Mouse (Mus musculus): ENCODE results near the gene Lrrk1. TPM values are rescaled to one million over a fixed set of nuclear protein-coding genes. Genes with fewer than 3 reads are reported as not detected.

The Lrrk1 gene
- 16.2 and 17.5 TPM in 2 replicates for polyA plus RNA-seq (2015; fragmentation: Nextera tagmentation; extraction: Ambion mirVana)

DNA sequence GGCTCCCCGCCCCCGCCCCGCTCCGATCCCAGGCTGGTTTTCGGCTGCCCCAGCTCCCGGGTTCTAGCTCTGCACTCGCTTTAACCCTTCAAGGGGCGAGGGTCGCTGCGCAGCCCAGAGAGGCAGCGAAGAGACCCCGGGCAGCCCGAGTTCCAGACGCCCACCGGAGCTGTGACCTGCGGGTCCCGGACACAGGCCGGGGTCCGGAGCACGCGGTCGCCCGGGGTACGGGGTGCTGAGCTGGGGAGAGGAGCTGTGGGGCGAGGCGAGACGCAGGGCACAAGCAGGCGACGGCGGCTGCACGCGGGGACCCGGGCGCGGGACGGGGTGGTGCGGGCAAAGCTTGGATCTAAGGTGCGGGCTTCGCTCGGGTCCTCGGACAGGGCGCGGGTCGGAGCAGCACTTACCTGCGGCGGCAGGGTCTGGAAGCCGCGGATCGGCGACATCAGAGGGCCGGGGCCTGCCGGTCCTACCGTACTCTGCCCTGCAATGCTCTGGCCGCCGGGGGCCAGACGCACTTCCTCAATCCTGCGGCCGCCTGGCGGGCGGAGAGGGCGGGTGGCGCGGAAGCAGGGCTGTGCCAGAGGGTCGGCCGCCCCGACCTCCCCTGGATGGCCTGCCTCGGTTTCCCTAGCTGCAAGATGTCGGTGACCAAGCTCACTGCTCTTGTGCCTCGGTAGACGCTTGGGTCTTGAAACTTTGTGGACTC is at the start of gene Lrrk1:
Lrrk1 (minus strand) TSS at position 538 of the 709 bp plus-strand sequence.
- Histone ChIP-seq H3K9me3 (no peaks in the 10 kb centered on the region), H3K4me2 (peak within 1 kb of the TSS; percentile 91), H3K4me1 (peaks cover 21% of the 10 kb centered on the region), H3K9ac (peak within 1 kb of the TSS; percentile 77), H3K36me3 (no peaks in the 10 kb centered on the region), H3K4me3 (peak within 1 kb of the TSS; percentile 75), H3K27me3 (no peaks in the 10 kb centered on the region), H3K27ac (peak within 1 kb of the TSS; percentile 82)
- peak; percentile 67 for ATAC-seq (ENCODE audit: insufficient number of reproducible peaks, low FRiP score, low TSS enrichment, low read depth)
- whole genome bisulfite sequencing: under 1% methylated on average over 69 of the region's 70 CpGs

DNA sequence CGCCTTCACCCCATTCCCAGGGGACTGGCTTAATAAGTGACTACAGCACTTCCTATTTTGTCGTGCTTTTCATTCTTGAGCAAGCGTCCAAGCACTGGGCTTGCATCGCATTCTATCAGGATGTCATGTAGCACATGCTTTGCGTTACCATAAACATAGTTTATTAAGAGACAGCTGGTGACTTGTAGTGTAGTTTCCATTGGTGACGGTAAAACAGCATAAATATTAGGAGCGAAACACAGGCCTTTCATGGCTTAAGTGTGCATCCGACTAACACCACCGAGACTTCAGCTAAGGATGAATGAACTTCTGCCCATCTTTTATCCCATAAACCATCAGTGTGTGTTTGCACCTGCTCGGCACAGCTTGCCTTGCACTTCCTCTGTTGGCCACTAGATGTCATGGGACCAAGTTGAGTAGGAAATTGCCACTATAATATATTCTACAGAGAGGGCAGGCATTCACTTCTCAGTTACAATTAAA is 46.3 kb upstream of the Lrrk1 start:
- Histone ChIP-seq H3K9me3 (no peaks in the 10 kb centered on the region), H3K9ac (no peak overlapping the region), H3K27ac (no peak overlapping the region), H3K4me1 (0 out of 2 replicates have a peak, but pooled peaks cover 7% of the 10 kb centered on the region), H3K36me3 (no peaks in the 10 kb centered on the region), H3K27me3 (peaks cover 8% of the 10 kb centered on the region), H3K4me2 (no peak overlapping the region), H3K4me3 (no peak overlapping the region)
- ATAC-seq (ENCODE audit: insufficient number of reproducible peaks, low FRiP score, low TSS enrichment, low read depth): no peak
- WGBS: 35% methylated on average over 10 of the region's 10 CpGs

DNA sequence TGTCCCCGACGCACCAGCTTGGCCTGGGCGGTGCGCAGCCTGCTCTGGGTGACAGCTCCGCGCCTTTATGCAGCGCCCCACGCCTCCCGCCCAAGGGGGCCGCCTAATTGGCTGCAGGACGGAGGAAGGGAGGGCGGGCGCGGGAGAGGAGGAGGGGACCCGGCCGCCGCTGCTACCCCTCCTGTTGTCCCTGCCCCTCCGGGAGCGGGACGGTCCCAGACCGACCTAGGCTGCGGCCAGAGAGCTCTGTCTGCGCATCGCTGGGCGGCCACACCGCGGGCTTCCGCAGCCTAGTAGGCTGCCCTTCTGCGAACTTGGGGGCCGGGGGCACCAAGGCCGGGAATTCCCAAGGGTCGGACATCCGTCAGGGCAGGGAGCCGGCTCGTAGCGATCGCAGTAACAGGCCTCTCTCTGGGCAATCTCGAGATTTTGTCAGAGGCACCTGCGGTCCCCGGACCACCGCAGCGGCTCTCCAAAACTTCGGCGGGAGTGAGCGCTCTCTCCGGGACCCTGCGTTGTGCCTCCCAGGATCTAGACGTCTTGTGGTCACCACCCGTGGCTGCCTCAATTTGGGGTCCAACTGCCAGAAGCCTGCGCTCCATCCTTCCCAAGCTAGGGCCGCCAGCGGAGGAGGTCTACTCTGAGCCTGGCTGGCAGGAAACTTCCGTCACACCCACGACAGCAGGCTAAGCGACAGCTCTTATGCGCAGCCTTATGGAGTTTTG is 39.4 kb upstream of the Lrrk1 start, which contains the start of gene Aldh1a3:
Aldh1a3 (minus strand) TSS at position 81 of the 725 bp plus-strand sequence.
- H3K4me1 ChIP-seq: peaks cover 21% of the 10 kb centered on the region

DNA sequence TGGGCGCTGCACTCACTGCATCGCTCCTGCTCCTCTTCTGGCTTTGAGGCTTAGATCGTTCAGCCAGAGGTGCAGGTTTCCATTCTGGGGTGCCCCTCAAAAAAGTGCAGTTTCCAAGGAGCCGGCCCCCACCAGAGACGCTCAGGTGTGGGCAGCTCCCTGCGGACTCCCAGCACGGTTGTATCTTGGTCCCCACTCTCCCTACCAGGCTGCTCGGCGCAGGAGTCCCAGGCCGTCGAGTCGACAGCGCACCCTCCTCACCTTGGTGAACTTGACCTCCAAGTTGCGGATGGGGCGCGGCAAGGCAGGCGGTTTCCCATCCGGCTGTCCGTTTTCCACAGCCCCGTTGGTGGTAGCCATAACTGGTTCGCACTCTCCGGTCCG is 38.9 kb upstream of the Lrrk1 start:
- H3K4me1 ChIP-seq: peaks cover 21% of the 10 kb centered on the region
- H3K9me3 ChIP-seq: no peaks in the 10 kb centered on the region
- peak overlapping the region; percentile 50 for H3K4me3 ChIP-seq
- no peak overlapping the region for H3K9ac ChIP-seq
- H3K4me2 ChIP-seq: peak overlapping the region; percentile 97
- ATAC-seq (ENCODE audit: insufficient number of reproducible peaks, low FRiP score, low TSS enrichment, low read depth): no peak
- H3K36me3 ChIP-seq: no peaks in the 10 kb centered on the region
- WGBS: 4% methylated on average over 21 of the region's 23 CpGs
- H3K27ac ChIP-seq: no peak overlapping the region
- peaks cover 56% of the 10 kb centered on the region for H3K27me3 ChIP-seq

More for the DNA sequence above, 39.4 kb upstream of the Lrrk1 start, which contains the start of gene Aldh1a3:
- Histone ChIP-seq H3K27me3 (peaks cover 56% of the 10 kb centered on the region), H3K27ac (no peak within 1 kb of the TSS), H3K9ac (0 out of 2 replicates have a peak within 1 kb of the TSS, but pooled peaks have one; percentile 27), H3K36me3 (no peaks in the 10 kb centered on the region), H3K9me3 (no peaks in the 10 kb centered on the region), H3K4me3 (peak within 1 kb of the TSS; percentile 50), H3K4me2 (peak within 1 kb of the TSS; percentile 97)
- WGBS: 1% methylated on average over 43 of the region's 56 CpGs
- peak; percentile 58; the same call in 1 of the 2 replicates for ATAC-seq (ENCODE audit: insufficient number of reproducible peaks, low FRiP score, low TSS enrichment, low read depth)

DNA sequence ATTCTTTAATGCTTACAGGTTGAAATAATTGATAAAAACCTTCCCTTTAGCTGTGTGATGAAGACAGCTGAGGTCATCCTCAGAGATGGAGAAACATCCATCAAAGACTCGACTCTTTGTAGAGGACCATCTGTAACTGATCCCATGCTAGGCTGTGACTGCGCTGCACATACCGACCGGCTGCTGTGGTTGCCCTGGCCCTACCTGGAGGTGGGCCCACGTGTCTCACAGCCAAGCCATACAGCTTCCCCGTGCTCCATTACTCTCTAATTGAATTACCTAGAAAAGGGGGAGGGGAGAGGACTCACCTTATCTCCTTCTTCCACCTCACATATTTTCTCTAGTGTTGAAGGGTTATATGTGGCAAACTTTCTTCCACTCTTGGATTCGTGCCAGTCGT is 33.8 kb upstream of the Lrrk1 start:
- WGBS: 65% methylated on average over 8 of the region's 8 CpGs
- ATAC-seq (ENCODE audit: insufficient number of reproducible peaks, low FRiP score, low TSS enrichment, low read depth): no peak
- Histone ChIP-seq H3K4me2 (no peak overlapping the region), H3K27me3 (peaks cover 25% of the 10 kb centered on the region), H3K9me3 (no peaks in the 10 kb centered on the region), H3K36me3 (no peaks in the 10 kb centered on the region), H3K4me1 (peaks cover 6% of the 10 kb centered on the region), H3K27ac (no peak overlapping the region), H3K4me3 (no peak overlapping the region), H3K9ac (no peak overlapping the region)

DNA sequence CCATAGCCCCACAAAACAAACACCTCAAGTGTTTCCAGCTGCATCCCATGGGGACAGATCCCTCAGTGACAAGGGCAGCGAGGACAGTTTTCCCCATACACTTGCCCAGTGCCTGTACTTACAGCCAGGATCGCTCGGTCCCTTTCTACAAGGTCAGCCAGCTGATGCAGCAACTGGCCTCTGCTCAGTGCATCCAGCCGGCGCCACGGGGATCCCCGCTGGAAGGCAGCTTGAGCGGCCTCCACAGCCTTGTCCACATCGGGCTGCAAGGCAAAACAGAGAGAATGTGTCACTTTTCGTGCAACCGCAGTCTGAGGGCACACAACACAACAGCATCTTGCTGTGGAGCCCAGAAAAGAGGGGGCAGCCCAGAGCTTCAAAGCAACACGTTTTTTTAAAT is 30.8 kb upstream of the Lrrk1 start:
- H3K4me1 ChIP-seq: no peaks in the 10 kb centered on the region
- H3K27ac ChIP-seq: no peak overlapping the region
- 55% methylated on average over 12 of the region's 12 CpGs for WGBS
- no peak overlapping the region for H3K4me2 ChIP-seq
- ATAC-seq (ENCODE audit: insufficient number of reproducible peaks, low FRiP score, low TSS enrichment, low read depth): no peak
- no peaks in the 10 kb centered on the region for H3K36me3 ChIP-seq
- H3K27me3 ChIP-seq: no peaks in the 10 kb centered on the region
- H3K4me3 ChIP-seq: no peak overlapping the region
- H3K9ac ChIP-seq: no peak overlapping the region
- H3K9me3 ChIP-seq: no peaks in the 10 kb centered on the region

DNA sequence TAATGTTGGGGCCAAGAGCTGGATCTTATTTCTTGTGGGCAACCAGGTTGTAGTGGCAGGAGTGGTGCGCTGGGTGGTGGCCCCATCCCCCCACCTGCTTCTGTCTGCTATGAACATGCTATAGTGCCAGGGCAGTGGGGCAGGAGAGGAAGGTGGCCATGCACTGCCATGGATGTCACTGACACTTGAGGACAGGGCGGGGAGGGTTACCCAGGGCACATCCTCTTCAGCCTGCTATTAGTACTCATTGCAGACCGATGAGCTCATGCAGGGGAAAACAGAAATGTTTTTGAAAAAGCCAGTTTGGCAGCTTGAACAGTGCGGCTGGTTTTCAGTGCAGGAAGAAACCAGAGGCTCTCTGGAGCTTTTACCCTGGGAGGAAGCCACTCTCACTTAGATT is 28.7 kb upstream of the Lrrk1 start:
- H3K4me1 ChIP-seq: no peaks in the 10 kb centered on the region
- H3K4me2 ChIP-seq: no peak overlapping the region
- H3K27me3 ChIP-seq: 0 out of 2 replicates have a peak, but pooled peaks cover 3% of the 10 kb centered on the region
- no peak overlapping the region for H3K9ac ChIP-seq
- H3K9me3 ChIP-seq: no peaks in the 10 kb centered on the region
- no peak overlapping the region for H3K4me3 ChIP-seq
- 77% methylated on average over 4 of the region's 4 CpGs for WGBS
- H3K36me3 ChIP-seq: no peaks in the 10 kb centered on the region
- no peak for ATAC-seq (ENCODE audit: insufficient number of reproducible peaks, low FRiP score, low TSS enrichment, low read depth)
- H3K27ac ChIP-seq: no peak overlapping the region

DNA sequence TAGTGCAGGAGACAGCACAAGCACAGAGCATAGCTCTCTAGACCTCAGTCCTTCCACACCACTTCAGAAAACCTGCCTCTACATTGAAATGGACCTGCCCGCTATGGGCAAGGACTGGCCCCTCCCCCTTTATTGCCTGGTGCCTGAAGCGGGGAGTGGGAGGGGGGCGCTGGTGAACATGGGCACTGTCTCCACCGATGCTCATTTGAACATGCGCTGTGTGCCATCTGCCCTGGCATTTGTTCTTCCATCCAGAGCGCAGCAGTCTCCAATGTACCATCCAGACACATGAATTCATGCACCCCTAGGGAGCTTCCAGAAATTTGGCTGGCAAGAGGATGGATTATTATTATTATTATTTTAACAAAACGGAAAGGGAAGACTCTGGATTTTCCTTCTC is 24.9 kb upstream of the Lrrk1 start:
- Histone ChIP-seq H3K27ac (no peak overlapping the region), H3K27me3 (0 out of 2 replicates have a peak, but pooled peaks cover 6% of the 10 kb centered on the region), H3K9ac (no peak overlapping the region), H3K9me3 (no peaks in the 10 kb centered on the region), H3K36me3 (no peaks in the 10 kb centered on the region), H3K4me2 (no peak overlapping the region), H3K4me3 (no peak overlapping the region), H3K4me1 (no peaks in the 10 kb centered on the region; the same call in 1 of the 2 replicates)
- WGBS: 73% methylated on average over 7 of the region's 7 CpGs
- ATAC-seq (ENCODE audit: insufficient number of reproducible peaks, low FRiP score, low TSS enrichment, low read depth): no peak

DNA sequence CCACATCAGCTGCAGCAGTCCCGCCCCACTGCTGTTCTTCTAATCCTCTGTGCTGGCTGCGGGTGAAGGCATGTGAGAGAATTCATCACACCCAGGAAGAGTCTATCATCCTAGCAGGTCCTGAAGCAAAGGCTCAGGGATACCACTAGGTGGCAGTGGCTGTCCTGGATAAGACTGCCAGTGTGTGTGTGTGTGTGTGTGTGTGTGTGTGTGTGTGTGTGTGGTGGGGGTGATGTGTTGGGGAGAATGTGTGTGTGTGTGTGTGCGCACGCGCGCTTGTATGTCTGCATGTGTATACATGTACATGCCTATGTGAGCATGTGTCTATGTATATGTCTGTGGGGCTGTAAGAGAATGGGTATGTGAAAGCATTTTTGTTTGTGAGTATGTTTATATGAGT is 21.3 kb upstream of the Lrrk1 start:
- Histone ChIP-seq H3K9me3 (no peaks in the 10 kb centered on the region), H3K27me3 (0 out of 2 replicates have a peak, but pooled peaks cover 6% of the 10 kb centered on the region)
- no peak for ATAC-seq (ENCODE audit: insufficient number of reproducible peaks, low FRiP score, low TSS enrichment, low read depth)

DNA sequence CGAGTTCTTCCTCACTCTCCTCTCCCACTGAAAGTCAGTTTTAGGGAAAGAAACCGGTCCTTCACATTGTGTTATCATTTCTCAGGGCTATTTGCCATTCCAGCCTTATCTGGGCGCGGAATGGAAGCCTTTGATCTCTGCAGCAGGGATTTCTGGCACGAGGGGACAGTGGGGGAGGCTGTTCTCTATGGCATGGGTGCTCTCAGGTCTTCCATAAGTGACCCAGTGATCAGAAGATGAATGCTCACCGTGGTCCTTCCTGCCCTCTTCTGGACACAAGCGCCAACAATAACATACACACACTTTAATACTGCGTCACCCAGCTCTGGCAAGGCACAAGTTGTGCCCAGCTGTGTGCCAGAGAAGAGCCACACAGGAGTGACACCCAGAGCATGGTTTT is 18.8 kb upstream of the Lrrk1 start:
- Histone ChIP-seq H3K36me3 (no peaks in the 10 kb centered on the region), H3K27me3 (0 out of 2 replicates have a peak, but pooled peaks cover 5% of the 10 kb centered on the region), H3K9ac (no peak overlapping the region), H3K4me3 (no peak overlapping the region), H3K27ac (no peak overlapping the region), H3K4me1 (peaks cover 27% of the 10 kb centered on the region), H3K9me3 (no peaks in the 10 kb centered on the region), H3K4me2 (no peak overlapping the region)
- WGBS: 68% methylated on average over 8 of the region's 8 CpGs
- ATAC-seq (ENCODE audit: insufficient number of reproducible peaks, low FRiP score, low TSS enrichment, low read depth): no peak

More for the DNA sequence above, 21.3 kb upstream of the Lrrk1 start:
- Histone ChIP-seq H3K4me2 (no peak overlapping the region), H3K4me1 (peaks cover 18% of the 10 kb centered on the region), H3K36me3 (no peaks in the 10 kb centered on the region), H3K27ac (no peak overlapping the region), H3K9ac (no peak overlapping the region), H3K4me3 (no peak overlapping the region)
- 72% methylated on average over 6 of the region's 6 CpGs for WGBS

DNA sequence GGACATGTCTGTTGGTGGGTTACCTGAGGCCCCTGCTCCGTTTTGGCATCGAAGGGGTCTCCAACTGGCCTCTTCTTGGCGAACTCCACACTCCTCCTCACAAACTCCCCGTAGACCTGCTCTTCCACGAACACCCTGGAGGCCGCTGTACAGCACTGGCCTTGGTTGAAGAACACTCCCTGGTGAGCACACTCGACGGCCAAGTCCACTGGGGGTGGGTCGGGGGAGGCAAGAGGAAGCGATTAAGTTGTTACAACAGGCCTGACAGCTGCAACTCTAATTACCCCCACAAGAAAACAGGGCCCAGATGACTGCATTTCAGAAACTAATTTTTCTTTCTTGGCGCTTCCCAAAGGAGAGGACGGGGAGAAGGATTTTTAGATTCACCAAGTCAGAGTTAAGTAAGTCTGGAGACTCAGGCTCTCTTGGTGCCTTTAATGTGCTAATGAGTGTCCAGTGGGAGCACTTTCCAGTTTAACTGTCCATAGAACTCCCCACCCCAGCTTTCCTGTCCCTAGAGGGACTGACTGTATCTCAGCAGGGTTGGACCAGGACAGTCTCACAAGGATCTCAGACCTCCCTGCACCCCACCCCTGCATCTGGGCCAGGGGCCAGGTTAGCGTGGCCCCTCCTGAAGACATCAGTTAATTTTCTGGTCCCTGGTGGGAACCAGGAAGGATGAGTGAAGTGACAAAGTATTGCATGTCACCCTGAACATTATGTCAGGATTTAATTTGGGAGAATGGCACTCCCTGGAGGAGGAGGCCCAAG is 18.0 kb upstream of the Lrrk1 start:
- no peak overlapping the region for H3K4me3 ChIP-seq
- WGBS: 39% methylated on average over 13 of the region's 13 CpGs
- peaks cover 27% of the 10 kb centered on the region for H3K4me1 ChIP-seq
- H3K27me3 ChIP-seq: no peaks in the 10 kb centered on the region
- H3K9me3 ChIP-seq: no peaks in the 10 kb centered on the region
- no peak overlapping the region for H3K27ac ChIP-seq
- H3K9ac ChIP-seq: no peak overlapping the region
- ATAC-seq (ENCODE audit: insufficient number of reproducible peaks, low FRiP score, low TSS enrichment, low read depth): no peak
- no peaks in the 10 kb centered on the region for H3K36me3 ChIP-seq
- H3K4me2 ChIP-seq: no peak overlapping the region
